Mouse (Mus musculus) stomach, embryonic 15.5 days (tissue): ENCODE measurements at regions not wholly inside any gene's neighbourhood (a gene's known extent, or its start where the extent isn't known, plus 50 kb on each side); places are given as distances from the start of the nearest gene placed in this dataset.
A peak's percentile ranks its signal among the peaks of the same experiment; 100 is the strongest.

Experiments
- ATAC-seq: fragments of 200-750 bp; cut with Nextera tagmentation; 2 replicates; pipeline ENCODE4 v1.8.0; 2017; ENCODE audit warnings: low read depth, moderate number of reproducible peaks, moderate TSS enrichment; ENCODE audit not compliant: insufficient read depth, low FRiP score
- H3K27ac ChIP-seq: fragments of 300-500 bp; sonication (generic); 2 replicates; pipeline ENCODE4 v1.5.1; 2015; ENCODE audit warnings: mild to moderate bottlenecking, inconsistent platforms
- H3K27me3 ChIP-seq: fragments of 300-500 bp; sonication (generic); replicated peaks from 2 replicates; pipeline ENCODE4 v1.6.1; 2015; ENCODE audit warnings: inconsistent platforms
- H3K36me3 ChIP-seq: fragments of 300-500 bp; sonication (generic); 2 replicates; pipeline ENCODE4 v1.6.1; 2015; ENCODE audit warnings: inconsistent platforms
- H3K4me1 ChIP-seq: fragments of 300-500 bp; sonication (generic); 2 replicates; pipeline ENCODE4 v1.6.1; 2015; ENCODE audit warnings: inconsistent platforms
- H3K4me2 ChIP-seq: fragments of 300-500 bp; sonication (generic); 2 replicates; pipeline ENCODE4 v1.6.1; 2015; ENCODE audit warnings: mild to moderate bottlenecking, inconsistent platforms
- H3K4me3 ChIP-seq: fragments of 300-500 bp; sonication (generic); replicated peaks from 2 replicates; pipeline ENCODE4 v1.5.1; 2015; ENCODE audit warnings: inconsistent platforms
- H3K9ac ChIP-seq: fragments of 300-500 bp; sonication (generic); 2 replicates; pipeline ENCODE4 v1.6.1; 2015; ENCODE audit warnings: inconsistent platforms
- H3K9me3 ChIP-seq: fragments of 300-500 bp; sonication (generic); 2 replicates; pipeline ENCODE4 v1.6.1; 2016; ENCODE audit warnings: inconsistent platforms
- WGBS: fragments of 180-500 bp; shearing (Covaris S2); methylation state at CpG from one replicate; pipeline ENCODE4 v1.1.7; 2015; 5-methylcytosine and 5-hydroxymethylcytosine counted together

- Histone ChIP-seq H3K27me3 (no peaks in the 10 kb centered on the region), H3K9ac (no peak overlapping the region), H3K4me2 (no peak overlapping the region), H3K27ac (no peak overlapping the region), H3K9me3 (no peaks in the 10 kb centered on the region), H3K4me3 (no peak overlapping the region), H3K36me3 (no peaks in the 10 kb centered on the region), H3K4me1 (no peaks in the 10 kb centered on the region)
- no peak for ATAC-seq
- 25% methylated on average over 1 of the region's 1 CpGs for WGBS
These were observed 268.6 kb upstream of the Tle1 start for GRCm38 (mm10) chr4:72469236-72469875.

GRCm38 (mm10) chr4:72444177-72444770 is 243.6 kb upstream of the Tle1 start:
- H3K36me3 ChIP-seq, result no peaks in the 10 kb centered on the region
- no peak for ATAC-seq
- no peaks in the 10 kb centered on the region for H3K27me3 ChIP-seq
- no peak overlapping the region for H3K4me3 ChIP-seq
- H3K4me1 ChIP-seq, result no peaks in the 10 kb centered on the region
- no peak overlapping the region for H3K27ac ChIP-seq
- H3K4me2 ChIP-seq, result no peak overlapping the region
- no peaks in the 10 kb centered on the region for H3K9me3 ChIP-seq
- no peak overlapping the region for H3K9ac ChIP-seq

GRCm38 (mm10) chr4:72437367-72437766 is 236.6 kb upstream of the Tle1 start:
- H3K4me2 ChIP-seq, result no peak overlapping the region
- H3K9me3 ChIP-seq, result no peaks in the 10 kb centered on the region
- H3K4me3 ChIP-seq, result no peak overlapping the region
- no peak overlapping the region for H3K9ac ChIP-seq
- H3K27me3 ChIP-seq, result no peaks in the 10 kb centered on the region
- H3K27ac ChIP-seq, result no peak overlapping the region
- no peak for ATAC-seq
- H3K36me3 ChIP-seq, result no peaks in the 10 kb centered on the region
- no peaks in the 10 kb centered on the region for H3K4me1 ChIP-seq

GRCm38 (mm10) chr4:72425316-72425715 is 224.6 kb upstream of the Tle1 start:
- Histone ChIP-seq H3K4me3 (no peak overlapping the region), H3K4me2 (no peak overlapping the region), H3K9me3 (no peaks in the 10 kb centered on the region), H3K27ac (no peak overlapping the region), H3K4me1 (no peaks in the 10 kb centered on the region), H3K27me3 (no peaks in the 10 kb centered on the region), H3K36me3 (no peaks in the 10 kb centered on the region), H3K9ac (no peak overlapping the region)
- WGBS, result 75% methylated on average over 1 of the region's 1 CpGs
- ATAC-seq, result no peak

GRCm38 (mm10) chr4:72412100-72412788 is 211.5 kb upstream of the Tle1 start:
- no peak overlapping the region for H3K27ac ChIP-seq
- H3K9me3 ChIP-seq, result no peaks in the 10 kb centered on the region
- no peak overlapping the region for H3K4me3 ChIP-seq
- no peaks in the 10 kb centered on the region for H3K4me1 ChIP-seq
- ATAC-seq, result no peak
- H3K9ac ChIP-seq, result no peak overlapping the region
- no peak overlapping the region for H3K4me2 ChIP-seq
- H3K36me3 ChIP-seq, result no peaks in the 10 kb centered on the region
- H3K27me3 ChIP-seq, result no peaks in the 10 kb centered on the region
- WGBS, result 85% methylated on average over 8 of the region's 8 CpGs

- Histone ChIP-seq H3K27me3 (no peaks in the 10 kb centered on the region), H3K4me1 (no peaks in the 10 kb centered on the region), H3K27ac (no peak overlapping the region), H3K9ac (no peak overlapping the region), H3K9me3 (no peaks in the 10 kb centered on the region), H3K4me2 (no peak overlapping the region), H3K4me3 (no peak overlapping the region), H3K36me3 (no peaks in the 10 kb centered on the region)
- ATAC-seq, result no peak
- WGBS, result 84% methylated on average over 3 of the region's 3 CpGs
These were observed 210.6 kb upstream of the Tle1 start for GRCm38 (mm10) chr4:72411343-72411742.

GRCm38 (mm10) chr4:72400759-72401158 is 200.0 kb upstream of the Tle1 start:
- 84% methylated on average over 1 of the region's 1 CpGs for WGBS
- H3K4me1 ChIP-seq, result no peaks in the 10 kb centered on the region
- H3K36me3 ChIP-seq, result no peaks in the 10 kb centered on the region
- no peak overlapping the region for H3K4me2 ChIP-seq
- H3K9me3 ChIP-seq, result no peaks in the 10 kb centered on the region
- H3K27me3 ChIP-seq, result no peaks in the 10 kb centered on the region
- no peak overlapping the region for H3K9ac ChIP-seq
- no peak overlapping the region for H3K4me3 ChIP-seq
- H3K27ac ChIP-seq, result no peak overlapping the region
- no peak for ATAC-seq

GRCm38 (mm10) chr4:72391887-72392435 is 191.2 kb upstream of the Tle1 start:
- H3K4me2 ChIP-seq, result no peak overlapping the region
- H3K36me3 ChIP-seq, result no peaks in the 10 kb centered on the region
- WGBS, result 93% methylated on average over 3 of the region's 3 CpGs
- ATAC-seq, result no peak
- H3K9ac ChIP-seq, result no peak overlapping the region
- no peaks in the 10 kb centered on the region for H3K9me3 ChIP-seq
- H3K4me3 ChIP-seq, result no peak overlapping the region
- no peaks in the 10 kb centered on the region for H3K27me3 ChIP-seq
- H3K27ac ChIP-seq, result no peak overlapping the region
- H3K4me1 ChIP-seq, result no peaks in the 10 kb centered on the region

- Histone ChIP-seq H3K4me1 (no peaks in the 10 kb centered on the region), H3K27ac (no peak overlapping the region), H3K9ac (no peak overlapping the region), H3K9me3 (no peaks in the 10 kb centered on the region), H3K27me3 (no peaks in the 10 kb centered on the region), H3K36me3 (no peaks in the 10 kb centered on the region), H3K4me3 (no peak overlapping the region), H3K4me2 (no peak overlapping the region)
- WGBS, result 59% methylated on average over 5 of the region's 5 CpGs
- ATAC-seq, result no peak
These were observed 189.3 kb upstream of the Tle1 start for GRCm38 (mm10) chr4:72389811-72390625.

GRCm38 (mm10) chr4:72384901-72385264 is 184.2 kb upstream of the Tle1 start:
- no peaks in the 10 kb centered on the region for H3K27me3 ChIP-seq

GRCm38 (mm10) chr4:72384259-72384900 is 183.7 kb upstream of the Tle1 start:
- Histone ChIP-seq H3K9me3 (no peaks in the 10 kb centered on the region), H3K4me3 (no peak overlapping the region), H3K36me3 (no peaks in the 10 kb centered on the region), H3K27me3 (no peaks in the 10 kb centered on the region), H3K4me2 (no peak overlapping the region), H3K27ac (no peak overlapping the region), H3K9ac (no peak overlapping the region), H3K4me1 (no peaks in the 10 kb centered on the region)
- no peak for ATAC-seq
- 96% methylated on average over 5 of the region's 5 CpGs for WGBS

More at GRCm38 (mm10) chr4:72384901-72385264, 184.2 kb upstream of the Tle1 start:
- Histone ChIP-seq H3K9me3 (no peaks in the 10 kb centered on the region), H3K36me3 (no peaks in the 10 kb centered on the region), H3K4me3 (no peak overlapping the region), H3K27ac (no peak overlapping the region), H3K4me1 (no peaks in the 10 kb centered on the region), H3K9ac (no peak overlapping the region), H3K4me2 (no peak overlapping the region)
- peak; percentile 18; the same call in 1 of the 2 replicates for ATAC-seq
- 56% methylated on average over 12 of the region's 12 CpGs for WGBS
